ENCODE assay signal across 23 mouse cellular contexts in the genomic region with DNA sequence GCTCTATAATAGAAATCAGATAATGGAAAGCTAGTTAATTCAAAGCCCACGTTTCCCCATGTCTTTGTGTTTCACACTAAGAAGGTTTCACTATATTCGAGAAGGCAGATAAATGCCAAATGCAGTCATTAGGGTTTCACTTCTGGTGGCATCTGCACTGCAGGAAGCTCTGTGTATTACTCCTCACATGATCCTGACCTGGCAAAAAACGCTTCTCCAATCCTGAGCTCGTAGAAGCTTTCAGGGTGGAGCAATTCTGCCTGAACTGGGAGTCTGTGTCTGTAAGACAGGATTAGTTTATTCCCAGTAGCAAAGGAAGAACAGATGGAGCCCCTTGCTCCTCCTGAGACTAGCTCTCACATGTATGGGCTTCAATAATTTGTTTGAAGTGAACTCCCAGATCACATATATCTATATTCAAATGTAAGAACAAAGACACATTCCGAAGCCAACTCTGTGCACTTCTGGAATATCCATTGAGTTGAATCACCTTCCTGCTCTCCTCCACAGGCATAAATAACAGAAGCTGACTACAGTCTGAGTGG.
DNase-seq lines count a peak whose midpoint lies in the region; ATAC-seq and TF ChIP-seq lines count a peak whose summit lies in the region.
"Had no signal": no experiment of that assay in that cellular context is flagged by ENCODE, and none has a peak within 500 bp of the region (broad histone marks: within the 10 kb centered on the region; RNA-seq: fewer than 3 reads in every experiment).

No protein-coding gene starts in this region.

- intact Hi-C loops in heart, postnatal 25 days (cut with DNase I) = no loop called here

- H3K36me3 ChIP-seq in forebrain, embryonic 13.5 days (ENCODE audit: poor library complexity, severe bottlenecking) = peaks cover 5% of the 10 kb centered on the region; the same call in 1 of the 2 replicates
- H3K36me3 ChIP-seq in forebrain, embryonic 10.5 days (replicated peaks) = peaks cover 9% of the 10 kb centered on the region
- no peaks in the 10 kb centered on the region for H3K36me3 ChIP-seq in midbrain, embryonic 15.5 days (replicated peaks)
- H3K36me3 ChIP-seq: limb, embryonic 12.5 days had no signal

- ATAC-seq in forebrain, embryonic 13.5 days = peak; percentile 75; the same call in 1 of the 2 replicates
- peak; percentile 89 for ATAC-seq in midbrain, embryonic 15.5 days (replicated peaks)
- ATAC-seq: CD4-positive, CD25-positive, alpha-beta regulatory T cell, adult 4 months; intestine, embryonic 16.5 days; liver, embryonic 12.5 days; Patski had no signal

- H3K4me3 ChIP-seq in forebrain, embryonic 13.5 days = no peak overlapping the region
- no peak overlapping the region for H3K4me3 ChIP-seq in forebrain, embryonic 10.5 days
- H3K4me3 ChIP-seq in layer of hippocampus, adult 2 months = no peak overlapping the region
- no peak overlapping the region for H3K4me3 ChIP-seq in midbrain, embryonic 15.5 days
- H3K4me3 ChIP-seq: heart, embryonic 13.5 days; kidney, embryonic 15.5 days; limb, embryonic 12.5 days; liver, embryonic 12.5 days had no signal

- no peak overlapping the region for H3K27ac ChIP-seq in forebrain, embryonic 13.5 days
- no peak overlapping the region for H3K27ac ChIP-seq in forebrain, embryonic 10.5 days
- H3K27ac ChIP-seq in layer of hippocampus, adult 2 months = no peak overlapping the region
- H3K27ac ChIP-seq in midbrain, embryonic 15.5 days = peak overlapping the region; percentile 31
- H3K27ac ChIP-seq: heart, embryonic 13.5 days; kidney, embryonic 15.5 days; limb, embryonic 12.5 days; liver, embryonic 12.5 days had no signal

- no peak for DNase-seq in forebrain, embryonic 10.5 days (ENCODE audit: extremely low spot score, low spot score)
- DNase-seq in layer of hippocampus, adult 2 months (ENCODE audit: low spot score in 2 of 2) = no peak
- DNase-seq in layer of hippocampus, adult 9-11 months = no peak
- peak; percentile 8 for DNase-seq in brain, embryonic 18.5 days (ENCODE audit: low read depth, low spot score)
- DNase-seq in thymus, postnatal 0 days (ENCODE audit: low spot score) = no peak
- DNase-seq in heart, postnatal 25 days (ENCODE audit: low spot score) = no peak
- DNase-seq: adrenal gland, adult 8-10 months; cerebellum, adult 11-12 months; cerebellum, postnatal 36 days; heart, postnatal 36 days; kidney, postnatal 4 days; lung, embryonic 14.5 days; lung, postnatal 36 days; thymus, postnatal 4 days had no signal

- no peaks in the 10 kb centered on the region for H3K4me1 ChIP-seq in forebrain, embryonic 13.5 days
- no peaks in the 10 kb centered on the region for H3K4me1 ChIP-seq in forebrain, embryonic 10.5 days
- H3K4me1 ChIP-seq in midbrain, embryonic 15.5 days = peaks cover 5% of the 10 kb centered on the region; the same call in 1 of the 2 replicates
- H3K4me1 ChIP-seq: heart, embryonic 13.5 days; kidney, embryonic 15.5 days; limb, embryonic 12.5 days; liver, embryonic 12.5 days had no signal

- 64% methylated on average over 5 of the region's 5 CpGs for WGBS in forebrain, embryonic 13.5 days
- WGBS in forebrain, embryonic 10.5 days = 87% methylated on average over 5 of the region's 5 CpGs
- 35% methylated on average over 5 of the region's 5 CpGs for WGBS in midbrain, embryonic 15.5 days

- no peaks in the 10 kb centered on the region for H3K27me3 ChIP-seq in forebrain, embryonic 13.5 days
- no peaks in the 10 kb centered on the region for H3K27me3 ChIP-seq in forebrain, embryonic 10.5 days (ENCODE audit: poor library complexity, severe bottlenecking)
- H3K27me3 ChIP-seq in midbrain, embryonic 15.5 days (replicated peaks) = no peaks in the 10 kb centered on the region
- H3K27me3 ChIP-seq: heart, embryonic 13.5 days; kidney, embryonic 15.5 days; limb, embryonic 12.5 days; liver, embryonic 12.5 days; Patski had no signal

- H3K9me3 ChIP-seq in forebrain, embryonic 13.5 days (replicated peaks) = no peaks in the 10 kb centered on the region
- no peaks in the 10 kb centered on the region for H3K9me3 ChIP-seq in forebrain, embryonic 10.5 days
- H3K9me3 ChIP-seq in midbrain, embryonic 15.5 days = no peaks in the 10 kb centered on the region
- H3K9me3 ChIP-seq: limb, embryonic 12.5 days; liver, embryonic 12.5 days had no signal

- peak; percentile 30; the same call in 1 of the 2 replicates for TF ChIP-seq CTCF in layer of hippocampus, adult 2 months (conservative IDR thresholded peaks at IDR 0.05)

- no peak overlapping the region for H3K9ac ChIP-seq in forebrain, embryonic 13.5 days
- no peak overlapping the region for H3K9ac ChIP-seq in midbrain, embryonic 15.5 days
- H3K9ac ChIP-seq: heart, embryonic 13.5 days; kidney, embryonic 15.5 days; limb, embryonic 12.5 days; liver, embryonic 12.5 days; lung, embryonic 14.5 days had no signal

- no peak overlapping the region for H3K4me2 ChIP-seq in forebrain, embryonic 13.5 days
- no peak overlapping the region for H3K4me2 ChIP-seq in midbrain, embryonic 15.5 days
- H3K4me2 ChIP-seq: heart, embryonic 13.5 days; kidney, embryonic 15.5 days; limb, embryonic 12.5 days; liver, embryonic 12.5 days; lung, embryonic 14.5 days had no signal
